Mouse (Mus musculus) adrenal gland, adult 2 months (tissue): ENCODE measurements at regions not wholly inside any gene's neighbourhood (a gene's known extent, or its start where the extent isn't known, plus 50 kb on each side); places are given as distances from the start of the nearest gene placed in this dataset.
"Not testable (repeated sequence)": the region's sequence is repeated elsewhere in the genome, so short reads cannot be mapped to it uniquely, and the experiment has no call there.

Experiments used
- DNase-seq: peaks from one replicate; pipeline ENCODE4 v3.0.0; 2021

DNA sequence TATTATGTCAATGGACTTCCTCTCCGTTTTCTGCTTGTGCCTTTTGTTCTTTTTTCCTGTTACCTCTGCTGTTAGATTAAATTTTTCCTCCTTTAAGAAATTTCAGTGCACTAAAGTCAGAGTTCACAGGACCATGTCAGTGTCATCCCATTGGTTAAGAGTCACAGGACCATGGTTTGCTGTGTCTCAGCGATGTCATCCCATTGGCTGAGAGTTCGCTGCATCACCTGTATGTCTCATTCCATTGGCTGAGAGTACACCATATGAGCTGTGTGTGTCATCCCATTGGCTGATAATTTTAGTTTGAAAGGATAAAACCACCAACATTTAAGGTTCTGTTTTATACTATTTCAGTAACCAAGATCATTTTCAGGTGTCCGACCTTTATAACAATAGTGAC is 50.7 kb upstream of the Jade1 start:
- DNase-seq = no peak

DNA sequence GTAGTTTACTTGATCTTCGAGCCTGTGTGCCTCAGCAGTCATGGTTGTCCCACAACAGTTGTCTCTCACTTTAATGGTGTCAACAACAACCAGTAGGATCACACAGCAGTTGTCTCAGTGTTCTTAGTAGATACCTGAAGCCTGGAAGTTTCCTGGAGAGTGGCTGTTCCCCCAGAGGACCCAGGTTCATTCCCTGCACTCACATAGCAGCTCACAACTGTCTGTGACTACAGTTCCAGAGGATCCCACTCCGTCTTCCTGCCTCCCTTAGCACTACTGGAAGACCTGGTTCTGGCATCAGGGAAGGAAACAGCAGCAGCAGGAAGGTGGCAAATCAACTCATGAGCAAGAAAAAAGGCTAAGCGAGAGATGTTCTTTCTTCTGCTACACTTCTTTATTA is 53.4 kb upstream of the Jade1 start:
- no peak for DNase-seq

DNA sequence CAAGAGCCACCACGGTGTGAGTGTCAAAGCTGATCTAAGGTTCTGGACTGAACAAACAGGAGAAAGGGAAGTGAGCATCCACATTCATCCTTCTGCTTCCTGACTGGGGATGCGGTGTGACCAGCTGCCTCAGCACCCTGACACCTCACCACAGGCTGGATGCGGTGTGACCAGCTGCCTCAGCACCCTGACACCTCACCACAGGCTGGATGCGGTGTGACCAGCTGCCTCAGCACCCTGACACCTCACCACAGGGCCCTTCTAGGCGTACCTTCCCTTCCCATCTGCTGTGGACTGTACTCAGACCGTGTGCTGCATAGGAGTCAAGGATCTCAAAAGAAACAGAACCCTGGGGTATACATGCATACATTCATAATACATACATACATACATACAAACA is 53.9 kb upstream of the Jade1 start:
- DNase-seq = not testable (repeated sequence)

DNA sequence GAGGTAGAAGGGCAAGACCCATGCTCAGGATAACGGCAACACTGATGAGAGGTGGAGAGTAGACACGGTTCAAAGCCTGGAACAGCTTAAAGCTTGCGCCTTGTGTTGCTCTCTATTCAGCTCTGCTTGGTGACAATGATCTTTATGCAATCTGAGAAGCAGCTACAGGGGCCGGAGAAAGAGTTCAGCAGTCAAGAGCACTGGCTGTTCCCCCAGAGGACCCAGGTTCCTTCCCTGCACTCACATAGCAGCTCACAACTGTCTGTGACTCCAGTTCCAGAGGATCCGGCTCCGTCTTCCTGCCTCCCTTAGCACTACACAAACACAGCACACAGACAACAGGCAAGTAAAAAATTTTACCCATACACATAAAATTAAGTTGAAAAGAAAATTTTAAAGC is 54.4 kb upstream of the Jade1 start:
- no peak for DNase-seq

DNA sequence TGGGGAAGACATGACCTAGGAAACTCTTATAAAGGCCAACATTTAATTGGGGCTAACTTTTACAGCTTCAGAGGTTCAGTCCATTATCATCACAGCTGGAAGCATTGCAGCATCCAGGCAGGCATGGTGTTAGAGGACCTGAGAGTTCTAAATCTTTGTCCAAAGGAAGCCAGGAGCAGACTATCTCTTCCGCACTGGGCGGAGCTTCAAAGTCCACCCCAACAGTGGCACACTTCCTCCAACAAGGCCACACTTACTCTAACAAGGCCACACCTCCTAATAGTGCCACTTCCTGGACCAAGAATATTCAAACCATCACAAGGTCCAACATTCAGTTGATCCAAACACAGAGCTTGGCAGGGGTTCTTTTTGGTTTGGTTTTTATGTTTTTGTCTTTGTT is 55.9 kb upstream of the Jade1 start:
- no peak for DNase-seq

DNA sequence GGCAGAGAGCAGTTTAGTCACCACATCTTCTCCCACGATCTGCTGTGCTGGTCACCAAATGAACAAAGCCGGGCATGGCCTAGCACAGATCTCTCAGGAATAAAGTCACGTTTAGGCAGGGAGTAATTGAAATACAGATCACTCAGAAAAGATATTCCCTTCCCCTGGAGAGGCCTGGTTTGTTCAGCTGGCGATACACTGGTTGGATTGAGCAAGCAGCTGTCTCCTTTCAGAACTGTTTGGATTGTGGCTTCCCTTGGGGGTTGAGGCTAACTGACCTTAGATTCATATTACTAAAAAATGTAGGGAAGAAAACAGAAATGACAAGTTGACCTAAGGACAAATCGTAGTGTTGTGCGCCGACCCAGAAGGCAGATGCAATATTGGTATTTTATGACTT is 56.7 kb upstream of the Jade1 start:
- peak; percentile 25 for DNase-seq

DNA sequence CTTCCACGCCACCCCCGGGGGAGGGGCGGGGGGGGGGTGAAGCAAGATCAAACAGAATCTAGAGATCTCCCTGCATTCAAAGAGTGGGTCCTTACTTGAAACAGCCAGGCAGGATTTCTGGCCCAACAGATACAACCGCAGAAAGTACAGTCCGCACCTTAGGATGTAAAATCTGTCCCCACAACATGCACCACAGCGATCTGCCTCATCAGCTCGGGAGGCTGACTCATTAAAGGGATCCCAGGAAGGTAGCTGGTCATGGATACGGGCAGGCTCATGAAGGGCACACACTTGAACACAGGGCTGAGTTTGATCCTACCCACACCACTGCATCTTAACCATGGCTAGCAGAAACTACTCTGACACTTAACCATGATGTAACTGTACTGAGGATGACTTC is 57.8 kb upstream of the Jade1 start:
- no peak for DNase-seq

DNA sequence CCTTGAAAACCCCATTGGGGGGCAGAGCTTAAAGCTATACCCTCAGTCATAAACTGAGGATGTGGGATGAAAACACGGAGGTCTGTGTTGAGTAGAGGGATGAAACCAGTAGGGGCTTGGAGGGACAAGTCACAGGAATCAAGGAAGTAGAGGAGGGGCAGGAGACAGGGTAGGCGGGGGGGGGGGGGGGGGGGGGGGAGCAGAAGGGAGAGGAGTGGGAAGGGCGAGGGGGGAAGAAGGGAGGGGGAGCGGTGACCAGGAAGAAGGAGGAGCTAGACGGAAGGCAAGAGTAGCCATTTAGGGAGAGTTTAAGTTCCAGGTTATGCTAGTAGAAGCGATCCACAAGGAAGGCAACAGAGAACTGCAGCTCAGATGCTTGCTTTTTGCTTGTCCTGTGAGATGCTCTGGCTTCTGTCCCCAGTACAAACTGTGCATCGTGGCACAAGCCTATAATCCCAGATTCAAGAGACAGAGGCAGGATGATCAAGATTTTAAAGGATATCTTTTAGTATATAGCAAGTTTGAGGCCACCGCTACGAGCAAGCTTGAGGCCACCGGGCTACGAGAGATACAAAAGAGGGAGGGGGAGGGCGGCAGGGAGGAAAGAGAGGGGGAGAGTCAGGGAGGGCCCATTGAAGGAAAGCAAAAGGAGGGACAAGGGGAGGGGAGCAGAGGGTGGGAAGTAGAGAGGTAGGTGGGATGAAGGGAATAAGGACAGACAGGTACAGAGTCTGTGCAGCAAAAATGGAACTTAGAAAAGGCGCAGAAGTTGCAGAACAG is 58.4 kb upstream of the Jade1 start:
- no peak for DNase-seq

DNA sequence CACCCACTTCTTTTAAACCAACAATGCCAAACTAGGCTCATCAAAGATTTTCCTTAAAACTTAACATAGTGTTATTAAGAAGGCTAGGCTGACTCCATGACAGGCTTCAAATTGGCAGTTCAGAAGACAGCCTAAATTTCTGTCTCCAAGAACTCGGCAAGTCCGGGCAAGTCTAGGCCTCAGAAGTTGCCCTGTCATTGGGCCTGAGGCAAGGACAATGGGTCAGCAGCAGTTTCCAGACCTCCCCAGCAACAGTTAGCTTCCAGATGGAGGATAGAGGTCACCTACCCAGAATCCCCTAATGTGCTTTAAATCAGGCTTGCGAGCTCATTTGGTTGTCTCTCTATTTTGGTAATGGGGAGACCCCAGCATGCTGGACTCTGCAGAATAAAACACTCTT is 59.6 kb upstream of the Jade1 start:
- no peak for DNase-seq

DNA sequence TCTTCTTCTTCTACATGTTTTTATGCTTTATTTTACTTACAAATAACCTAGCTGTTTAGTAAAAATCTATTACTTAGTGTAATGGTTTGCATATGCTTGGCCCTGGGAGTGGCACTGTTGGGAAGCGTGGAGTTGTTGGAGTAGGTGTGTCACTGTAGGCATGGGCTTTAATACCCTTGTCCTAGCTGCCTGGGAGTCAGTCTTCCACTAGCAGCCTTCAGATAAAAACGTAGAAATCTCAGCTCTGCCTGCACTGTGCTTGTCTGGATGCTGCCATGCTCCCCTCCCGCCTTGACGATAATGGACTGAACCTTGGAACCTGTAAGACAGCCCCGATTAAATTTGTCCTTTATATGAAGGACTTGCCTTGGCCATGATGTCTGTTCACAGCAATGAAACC is 60.4 kb upstream of the Jade1 start:
- no peak for DNase-seq

DNA sequence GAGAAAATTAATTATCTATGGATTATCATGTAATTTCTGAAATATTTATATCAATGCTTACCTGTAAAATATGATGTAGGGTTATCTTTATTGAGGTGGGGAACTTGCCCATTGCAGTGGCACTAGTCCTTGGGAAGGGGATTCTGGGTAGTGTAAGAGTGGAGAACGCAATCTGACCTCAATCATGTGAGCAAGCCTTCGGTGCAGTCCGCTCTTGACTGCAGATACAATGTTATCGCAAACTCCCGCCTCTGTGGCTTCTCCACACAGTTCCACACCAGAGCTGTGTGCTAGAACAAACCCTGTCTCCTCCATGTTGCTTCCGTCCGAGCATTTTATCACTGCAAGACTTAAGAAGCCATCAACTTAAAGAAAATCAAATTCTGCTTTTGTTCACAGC is 62.1 kb upstream of the Jade1 start:
- no peak for DNase-seq

DNA sequence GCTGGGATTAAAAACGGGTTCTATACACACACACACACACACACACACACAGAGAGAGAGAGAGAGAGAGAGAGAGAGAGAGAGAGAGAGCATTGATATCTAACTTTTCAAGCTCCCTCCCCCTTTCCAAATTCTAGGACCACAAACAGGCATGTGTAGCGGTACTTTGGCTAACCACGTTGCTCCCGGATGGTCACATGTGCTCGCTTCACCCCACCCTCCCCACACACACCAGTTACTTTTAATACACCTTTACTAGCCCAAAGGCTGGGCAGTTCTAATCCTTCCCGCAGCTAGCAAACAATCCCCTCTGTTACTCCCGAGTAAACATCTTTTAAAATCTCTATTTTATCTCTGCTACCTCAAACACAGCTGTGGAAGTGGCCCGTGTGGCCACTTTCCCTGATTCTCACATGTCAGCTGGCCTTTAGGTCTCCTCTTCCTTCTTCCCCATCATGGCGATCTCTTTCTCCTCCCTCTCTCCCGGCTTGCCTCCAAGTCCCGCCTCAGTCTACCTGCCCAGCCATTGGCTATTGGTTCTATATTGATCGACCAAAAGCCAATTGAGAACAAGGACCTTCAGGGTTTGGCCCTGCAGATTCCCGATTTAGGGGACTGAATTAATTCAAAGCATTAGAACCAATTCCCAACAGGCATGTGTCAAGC is 62.7 kb upstream of the Jade1 start:
- no peak for DNase-seq

DNA sequence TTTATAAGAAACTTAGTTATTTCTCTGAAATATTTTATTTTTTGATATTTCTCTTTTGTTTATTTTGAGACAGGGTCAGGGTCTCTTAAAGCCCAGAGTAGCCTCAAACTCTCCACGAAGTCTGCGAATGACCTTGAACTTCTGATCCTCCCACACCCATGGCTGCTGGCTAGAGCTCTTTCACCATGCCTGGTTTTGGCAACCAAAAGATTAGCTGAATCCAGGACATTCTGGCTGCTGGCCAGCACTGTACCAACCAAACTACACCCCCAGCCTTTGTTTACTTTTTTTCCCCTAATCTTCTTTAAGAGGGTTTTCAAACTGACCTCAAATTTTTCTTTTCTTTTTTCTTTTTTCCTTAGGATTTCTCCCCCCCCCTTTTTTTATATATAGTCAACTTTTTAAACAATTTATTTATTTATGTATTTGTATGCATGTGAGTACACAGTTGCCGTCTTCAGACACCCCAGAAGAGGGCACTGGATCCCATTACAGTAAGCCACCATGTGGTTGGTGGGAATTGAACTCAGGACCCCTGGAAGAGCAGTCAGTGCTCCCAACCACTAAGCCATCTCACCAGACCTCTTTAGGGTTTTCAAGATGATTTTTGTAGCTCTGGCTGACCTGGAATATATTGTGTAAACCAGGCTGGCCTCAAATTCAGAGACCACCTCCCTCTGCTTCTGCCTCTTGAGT is 63.4 kb upstream of the Jade1 start:
- DNase-seq = peak; percentile 71

DNA sequence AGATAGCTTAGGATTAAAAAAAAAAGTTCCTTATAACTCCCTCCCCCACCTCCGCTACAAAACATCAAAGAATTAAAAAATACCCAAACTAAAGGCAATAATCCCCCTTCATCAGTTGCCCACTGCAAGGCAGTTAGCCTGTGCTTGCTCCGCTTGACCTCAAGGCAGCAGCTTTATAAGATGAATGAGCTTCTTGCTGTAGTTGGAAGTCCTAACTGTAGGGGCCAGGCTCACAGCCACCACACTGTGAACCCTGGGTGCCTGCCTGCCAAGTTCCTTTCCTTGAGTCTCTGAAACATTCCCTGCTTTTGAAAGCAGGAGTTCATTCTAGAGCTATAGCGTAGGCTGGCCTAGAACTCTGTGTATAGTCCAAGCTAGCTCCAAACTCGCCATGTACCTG is 64.3 kb upstream of the Jade1 start:
- no peak for DNase-seq

DNA sequence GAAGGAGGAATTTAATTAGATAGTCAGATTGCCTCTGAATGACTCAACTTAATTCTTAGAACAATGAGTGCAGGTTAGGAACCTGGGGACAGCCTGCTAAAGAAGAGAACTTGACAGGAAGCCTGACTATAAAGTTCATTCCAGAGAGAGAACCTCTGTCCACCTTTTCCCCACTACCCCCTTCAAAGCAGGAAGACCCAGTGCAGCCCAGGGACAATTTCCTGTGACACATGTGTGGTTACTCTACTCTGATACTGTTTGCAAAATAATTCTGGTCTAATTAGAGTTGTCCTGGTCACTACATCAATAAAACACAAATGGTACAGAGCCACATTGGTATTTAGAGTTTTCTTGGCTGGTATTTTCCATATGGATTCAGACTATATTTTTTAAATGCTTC is 65.5 kb upstream of the Jade1 start:
- DNase-seq = no peak

DNA sequence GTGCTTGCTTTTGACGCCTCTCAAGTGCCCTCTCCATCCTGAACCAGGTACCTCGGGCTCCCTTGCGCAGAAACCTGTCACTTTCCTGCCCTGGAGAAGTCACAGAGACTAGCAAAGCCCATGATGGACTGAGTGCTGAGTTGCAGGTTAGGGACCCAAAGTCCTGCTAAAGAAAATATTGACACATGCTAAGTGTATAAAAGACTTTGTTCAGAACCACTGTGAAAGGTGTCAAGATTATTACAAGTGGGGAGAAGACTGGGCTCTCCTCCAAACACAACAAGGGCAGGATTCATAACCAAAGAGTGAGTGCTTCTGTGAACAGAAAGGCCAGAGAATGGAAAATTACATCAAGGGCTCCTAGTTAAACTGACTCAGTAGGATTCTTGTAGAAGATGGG is 66.0 kb upstream of the Jade1 start:
- DNase-seq = peak; percentile 45

DNA sequence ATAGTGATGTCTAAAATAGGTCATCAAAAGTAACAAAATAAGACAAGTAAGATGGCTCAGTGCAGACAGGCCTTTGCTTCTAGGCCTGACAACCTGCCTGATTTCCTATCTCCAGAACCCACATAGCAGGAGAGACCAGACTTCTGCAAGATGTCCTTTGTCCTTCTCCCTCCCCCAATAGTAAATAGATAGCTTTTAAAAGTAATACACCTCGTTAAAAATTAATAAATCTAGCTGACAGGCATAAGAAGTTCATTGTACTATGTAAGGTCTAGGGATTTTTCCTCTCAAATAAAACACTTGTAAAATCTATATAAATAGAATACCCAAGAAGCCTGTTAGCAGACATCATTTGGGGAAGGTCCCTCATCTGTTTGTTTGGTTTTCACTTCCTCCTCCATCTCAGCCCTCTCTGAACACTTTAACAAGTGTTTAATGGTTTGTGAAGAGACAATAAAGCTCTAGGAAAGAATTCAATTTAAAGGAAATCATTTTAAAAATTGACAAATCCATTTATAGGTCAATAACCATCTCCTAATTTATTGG is 67.2 kb upstream of the Jade1 start:
- DNase-seq = no peak

DNA sequence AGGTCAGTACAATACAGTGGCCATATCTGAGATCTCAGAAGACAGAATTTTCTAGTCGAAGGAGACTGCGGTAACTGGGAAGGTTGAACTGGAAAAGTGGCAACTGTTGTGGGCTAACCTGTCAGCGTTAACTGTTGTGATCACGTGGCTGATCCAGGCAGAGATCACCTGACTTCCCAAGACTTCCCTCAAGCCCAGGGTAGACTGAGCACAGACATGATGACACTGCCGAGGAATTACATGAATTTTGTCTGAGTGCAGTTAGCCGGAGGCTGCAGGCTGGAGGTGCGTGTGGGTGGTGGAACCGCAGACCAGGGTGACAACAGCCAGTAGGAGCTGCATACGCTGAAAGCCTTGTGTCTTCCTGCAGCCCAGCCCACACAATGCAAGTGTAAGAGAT is 70.6 kb upstream of the Jade1 start:
- DNase-seq = no peak

DNA sequence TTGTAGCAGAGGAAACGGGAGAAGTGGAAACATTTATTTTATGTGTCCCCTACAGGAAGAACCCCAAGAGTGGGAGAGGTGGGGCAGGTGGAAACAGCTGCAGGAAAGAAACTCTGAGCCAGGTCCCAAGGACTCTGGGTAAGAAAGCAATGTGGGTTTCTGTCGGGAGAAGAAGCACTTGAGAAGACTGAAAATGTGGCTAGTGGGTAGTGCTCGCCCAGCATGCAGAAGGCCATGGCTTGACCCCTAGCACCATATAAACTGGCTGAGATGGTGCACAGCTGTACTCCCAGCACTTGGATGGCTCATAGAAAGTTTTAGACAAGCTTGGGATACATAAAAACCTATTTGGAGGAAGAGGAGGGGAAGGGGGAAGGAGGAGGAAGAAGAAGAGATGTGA is 71.9 kb upstream of the Jade1 start:
- DNase-seq = no peak

DNA sequence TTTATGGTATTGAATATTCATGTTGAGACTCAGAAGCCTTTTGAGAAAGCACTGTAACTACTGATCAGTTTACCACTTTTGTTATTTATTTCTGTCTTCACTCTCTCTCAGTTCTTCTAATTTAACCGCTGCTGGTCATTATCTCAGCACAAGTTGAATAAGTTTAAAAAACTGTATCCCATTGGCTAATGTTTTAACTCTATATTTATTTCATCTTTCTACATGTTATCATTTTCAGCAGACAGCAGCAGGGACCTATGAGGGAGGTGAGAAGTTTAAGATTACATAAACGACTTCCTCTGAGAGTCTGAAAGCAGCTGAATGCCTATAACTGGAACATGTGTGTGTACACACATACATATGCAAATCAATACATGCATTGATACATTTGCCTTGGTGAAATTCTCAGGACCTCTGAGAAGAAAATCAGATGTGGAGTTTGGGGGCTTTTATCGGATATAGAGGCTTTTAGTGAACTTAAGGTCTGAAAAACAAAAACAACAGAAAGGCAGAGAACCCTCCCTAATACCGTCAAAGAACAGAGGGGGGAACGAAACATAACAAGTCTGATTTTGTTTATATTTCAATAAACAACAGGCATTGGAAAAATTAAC is 72.5 kb upstream of the Jade1 start:
- no peak for DNase-seq

DNA sequence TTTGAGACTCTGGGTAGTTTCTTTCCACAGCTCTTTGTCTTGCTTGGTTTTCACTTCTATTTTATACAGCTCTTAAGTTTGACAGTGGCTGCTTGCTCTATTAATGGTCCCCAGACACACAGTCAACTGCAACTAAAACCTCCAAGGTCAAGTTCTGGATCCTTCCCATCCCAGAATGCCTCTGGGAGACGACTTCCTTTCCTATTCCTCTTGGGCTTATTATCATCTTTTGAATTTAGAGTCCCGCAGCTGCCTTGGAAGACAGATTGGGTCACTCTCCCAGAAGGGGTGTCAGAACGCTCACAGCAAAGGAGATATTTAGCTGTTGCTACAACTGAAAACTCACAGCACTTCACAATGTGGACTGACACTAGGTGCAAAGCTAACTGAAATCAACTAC is 75.3 kb upstream of the Jade1 start:
- DNase-seq = no peak

DNA sequence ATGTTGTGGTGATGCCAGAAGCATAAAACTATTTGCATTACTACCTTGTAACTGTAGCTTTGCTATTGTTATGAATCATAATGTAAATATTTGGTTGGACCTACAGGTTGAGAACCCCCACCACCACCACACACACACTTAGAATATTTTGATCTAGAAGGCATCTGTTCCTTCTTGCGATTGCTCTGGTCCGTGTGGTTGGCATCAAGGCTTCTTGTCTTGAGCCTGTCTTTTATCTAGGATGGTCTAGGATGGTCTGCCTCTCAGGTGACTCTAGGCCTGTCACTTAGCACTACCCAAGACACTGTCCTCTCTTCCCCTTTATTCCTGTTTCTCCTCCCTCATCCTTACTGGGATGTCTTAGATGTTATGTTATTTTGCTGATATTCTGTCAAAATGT is 76.6 kb upstream of the Jade1 start:
- no peak for DNase-seq

DNA sequence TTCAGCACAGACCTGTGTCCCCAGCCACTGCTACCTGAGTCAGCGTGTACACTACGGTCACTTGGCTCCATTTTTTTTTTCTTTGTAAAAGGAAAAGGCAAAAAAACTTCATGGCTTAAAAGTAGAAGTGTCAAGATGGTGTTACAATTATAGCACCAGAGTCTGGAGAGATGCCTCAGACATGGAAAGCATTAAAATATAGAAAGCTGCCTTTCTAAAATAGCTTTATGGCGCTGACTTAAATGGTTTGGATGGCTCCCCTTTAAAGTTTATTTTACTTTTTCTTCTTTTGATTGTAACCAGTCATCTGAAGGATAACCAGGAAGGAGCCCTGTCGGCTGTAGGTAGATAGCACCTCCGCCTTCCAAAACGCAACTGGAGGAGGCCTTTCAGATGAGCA is 79.0 kb upstream of the Jade1 start:
- DNase-seq = no peak
